31 mouse cellular contexts compared by ENCODE assay signal in genomic region chr9:60218396-60218795, GRCm38 (mm10).
A peak's percentile ranks its signal among the peaks of the same experiment; 100 is the strongest.
DNase-seq lines count a peak whose midpoint lies in the region; ATAC-seq and TF ChIP-seq lines count a peak whose summit lies in the region.
"Had no signal": no experiment of that assay in that cellular context is flagged by ENCODE, and none has a peak within 500 bp of the region (broad histone marks: within the 10 kb centered on the region; RNA-seq: fewer than 3 reads in every experiment).

No protein-coding gene starts in this region.

- no peaks in the 10 kb centered on the region for H3K4me1 ChIP-seq in lung, embryonic 16.5 days (replicated peaks; ENCODE audit: control insufficient read depth, insufficient read depth, low read length)
- H3K4me1 ChIP-seq in stomach, embryonic 15.5 days = no peaks in the 10 kb centered on the region
- H3K4me1 ChIP-seq in stomach, postnatal 0 days (replicated peaks; ENCODE audit: control insufficient read depth, insufficient read depth) = no peaks in the 10 kb centered on the region
- H3K4me1 ChIP-seq: liver, embryonic 12.5 days; midbrain, embryonic 15.5 days; neural tube, embryonic 15.5 days had no signal

- intact Hi-C loops in left cerebral cortex, postnatal 36 days (cut with DNase I) = no loop called here

- H3K27ac ChIP-seq in lung, embryonic 16.5 days (ENCODE audit: low read length) = no peak overlapping the region
- H3K27ac ChIP-seq in stomach, embryonic 15.5 days = peak overlapping the region; percentile 51; the same call in 1 of the 2 replicates
- no peak overlapping the region for H3K27ac ChIP-seq in stomach, postnatal 0 days (replicated peaks)
- H3K27ac ChIP-seq: embryonic facial prominence, embryonic 12.5 days; forebrain, embryonic 15.5 days; heart, embryonic 13.5 days; hindbrain, embryonic 10.5 days; kidney, postnatal 0 days; liver, embryonic 12.5 days; midbrain, embryonic 10.5 days; midbrain, embryonic 15.5 days; neural tube, embryonic 15.5 days had no signal

- no peak for DNase-seq in lung, postnatal 10 days
- no peak for DNase-seq in stomach, postnatal 0 days (ENCODE audit: low spot score)
- DNase-seq in B cell, adult 2 months = peak; percentile 27 to 37
- DNase-seq in lung, postnatal 14 days = peak; percentile 17
- no peak for DNase-seq in left cerebral cortex, postnatal 36 days (ENCODE audit: low spot score in 2 of 2)
- no peak for DNase-seq in frontal cortex, postnatal 36 days (ENCODE audit: low spot score in 2 of 2)
- DNase-seq: adrenal gland, adult 8-10 months; cerebellum, adult 11 months; cerebellum, adult 9-10 months; embryo, embryonic 11 days; gastrocnemius, postnatal 10 days; heart, postnatal 10 days; kidney, adult 8-10 months; kidney, postnatal 4 days; left cerebral cortex, postnatal 4 days; liver, postnatal 0 days; retina, postnatal 1 day; right cerebral cortex, postnatal 14 days had no signal

- WGBS in lung, embryonic 16.5 days = 60% methylated on average over 6 of the region's 6 CpGs
- 57% methylated on average over 6 of the region's 6 CpGs for WGBS in stomach, embryonic 15.5 days
- 66% methylated on average over 6 of the region's 6 CpGs for WGBS in stomach, postnatal 0 days

- no peaks in the 10 kb centered on the region for H3K27me3 ChIP-seq in lung, embryonic 16.5 days (ENCODE audit: control insufficient read depth, insufficient read depth, low read depth, low read length)
- no peaks in the 10 kb centered on the region for H3K27me3 ChIP-seq in stomach, embryonic 15.5 days (replicated peaks)
- no peaks in the 10 kb centered on the region for H3K27me3 ChIP-seq in stomach, postnatal 0 days (ENCODE audit: control insufficient read depth, insufficient read depth, low read length)
- H3K27me3 ChIP-seq: forebrain, embryonic 15.5 days; heart, embryonic 13.5 days; liver, embryonic 12.5 days; midbrain, embryonic 15.5 days; neural tube, embryonic 15.5 days had no signal

- 0 out of 2 replicates have a peak, but pooled peaks have one; percentile 34 for ATAC-seq in lung, embryonic 16.5 days (ENCODE audit: low read depth)
- no peak for ATAC-seq in stomach, embryonic 15.5 days (ENCODE audit: insufficient read depth, low FRiP score, low read depth)
- no peak for ATAC-seq in stomach, postnatal 0 days (ENCODE audit: low FRiP score, low TSS enrichment)
- ATAC-seq: forebrain, embryonic 15.5 days; hindbrain, embryonic 16.5 days; liver, embryonic 12.5 days; liver, postnatal 0 days; midbrain, embryonic 15.5 days had no signal

- no peak overlapping the region for H3K4me3 ChIP-seq in lung, embryonic 16.5 days (ENCODE audit: low read length)
- no peak overlapping the region for H3K4me3 ChIP-seq in stomach, embryonic 15.5 days (replicated peaks)
- H3K4me3 ChIP-seq in stomach, postnatal 0 days (ENCODE audit: low read depth, low read length) = no peak overlapping the region
- H3K4me3 ChIP-seq: embryonic facial prominence, embryonic 12.5 days; forebrain, embryonic 15.5 days; heart, embryonic 13.5 days; hindbrain, embryonic 10.5 days; liver, embryonic 12.5 days; midbrain, embryonic 10.5 days; midbrain, embryonic 15.5 days; neural tube, embryonic 15.5 days had no signal

- TF ChIP-seq EP300 in stomach, postnatal 0 days (optimal IDR thresholded peaks at IDR 0.05) = no peak

- no peak overlapping the region for H3K9ac ChIP-seq in lung, embryonic 16.5 days (ENCODE audit: low read length)
- no peak overlapping the region for H3K9ac ChIP-seq in stomach, embryonic 15.5 days
- no peak overlapping the region for H3K9ac ChIP-seq in stomach, postnatal 0 days (ENCODE audit: low read length)
- H3K9ac ChIP-seq: embryonic facial prominence, embryonic 12.5 days; forebrain, embryonic 15.5 days; heart, embryonic 13.5 days; liver, embryonic 12.5 days; liver, postnatal 0 days; midbrain, embryonic 15.5 days; neural tube, embryonic 15.5 days had no signal

- no peaks in the 10 kb centered on the region for H3K9me3 ChIP-seq in lung, embryonic 16.5 days (ENCODE audit: control insufficient read depth, low read length)
- H3K9me3 ChIP-seq in stomach, embryonic 15.5 days = no peaks in the 10 kb centered on the region
- H3K9me3 ChIP-seq in stomach, postnatal 0 days (ENCODE audit: control insufficient read depth, low read length) = no peaks in the 10 kb centered on the region
- H3K9me3 ChIP-seq: embryonic facial prominence, embryonic 12.5 days; forebrain, embryonic 15.5 days; G1E; heart, embryonic 13.5 days; hindbrain, embryonic 10.5 days; liver, embryonic 12.5 days; midbrain, embryonic 10.5 days; midbrain, embryonic 15.5 days; neural tube, embryonic 15.5 days had no signal

- no peaks in the 10 kb centered on the region for H3K36me3 ChIP-seq in lung, embryonic 16.5 days (ENCODE audit: control insufficient read depth, insufficient read depth, low read length)
- H3K36me3 ChIP-seq in stomach, embryonic 15.5 days = no peaks in the 10 kb centered on the region
- no peaks in the 10 kb centered on the region for H3K36me3 ChIP-seq in stomach, postnatal 0 days (ENCODE audit: control insufficient read depth, insufficient read depth, low read length)
- H3K36me3 ChIP-seq: embryonic facial prominence, embryonic 12.5 days; forebrain, embryonic 15.5 days; G1E; heart, embryonic 13.5 days; hindbrain, embryonic 10.5 days; liver, embryonic 12.5 days; midbrain, embryonic 10.5 days; midbrain, embryonic 15.5 days; neural tube, embryonic 15.5 days had no signal

- no peak for TF ChIP-seq CTCF in stomach, postnatal 0 days (IDR thresholded peaks at IDR 0.05; ENCODE audit: low read depth)

- no peak overlapping the region for H3K4me2 ChIP-seq in lung, embryonic 16.5 days (ENCODE audit: low read depth, low read length)
- no peak overlapping the region for H3K4me2 ChIP-seq in stomach, embryonic 15.5 days
- no peak overlapping the region for H3K4me2 ChIP-seq in stomach, postnatal 0 days (replicated peaks; ENCODE audit: low read depth)
- H3K4me2 ChIP-seq: embryonic facial prominence, embryonic 12.5 days; forebrain, embryonic 15.5 days; heart, embryonic 13.5 days; liver, embryonic 12.5 days; midbrain, embryonic 15.5 days; neural tube, embryonic 15.5 days had no signal

Comparison
In these comparisons a context has a peak if more than half of its experiments do, and no peak if none do; other contexts are left out.
1. DNase-seq: peak in B cell, adult 2 months (2 of 2) and lung, postnatal 14 days (single experiment); none in lung, postnatal 10 days (single experiment), stomach, postnatal 0 days (single experiment), left cerebral cortex, postnatal 36 days (0 of 2) and frontal cortex, postnatal 36 days (0 of 2).